Mouse (Mus musculus) kidney, postnatal 0 days (tissue): ENCODE results near the gene Gnai1. TPM values are rescaled to one million over a fixed set of nuclear protein-coding genes. Genes with fewer than 3 reads are reported as not detected.
"Not testable (repeated sequence)": the region's sequence is repeated elsewhere in the genome, so short reads cannot be mapped to it uniquely, and the experiment has no call there.

Source experiments
- ATAC-seq: fragments of 200-750 bp; cut with Nextera tagmentation; replicated peaks from 2 replicates; pipeline ENCODE4 v1.8.0; 2017; ENCODE audit warnings: low read depth, moderate number of reproducible peaks, moderate TSS enrichment, moderate library complexity; ENCODE audit not compliant: low FRiP score
- DNase-seq: peaks from one replicate; pipeline ENCODE4 v3.0.0-alpha.2; 2016; ENCODE audit warnings: low spot score
- H3K27ac ChIP-seq: fragments of 300-500 bp; sonication (generic); 2 replicates; pipeline ENCODE4 v1.5.1; 2014; ENCODE audit warnings: mild to moderate bottlenecking
- H3K27me3 ChIP-seq: fragments of 300-500 bp; sonication (generic); 2 replicates; pipeline ENCODE4 v1.6.1; 2014; ENCODE audit warnings: low read length, mixed read lengths; ENCODE audit not compliant: insufficient read depth
- H3K36me3 ChIP-seq: fragments of 300-500 bp; sonication (generic); 2 replicates; pipeline ENCODE4 v1.6.1; 2014; ENCODE audit warnings: low read length, mixed read lengths; ENCODE audit not compliant: insufficient read depth
- H3K4me1 ChIP-seq: fragments of 300-500 bp; sonication (generic); replicated peaks from 2 replicates; pipeline ENCODE4 v1.6.1; 2014; ENCODE audit warnings: antibody characterized with exemption, low read length, mixed read lengths; ENCODE audit not compliant: insufficient read depth
- H3K4me2 ChIP-seq: fragments of 300-500 bp; sonication (generic); 2 replicates; pipeline ENCODE4 v1.6.1; 2014; ENCODE audit warnings: mild to moderate bottlenecking, low read length, moderate library complexity, mixed read lengths
- H3K4me3 ChIP-seq: fragments of 300-500 bp; sonication (generic); replicated peaks from 2 replicates; pipeline ENCODE4 v1.5.1; 2014; ENCODE audit warnings: low read depth, low read length
- H3K9ac ChIP-seq: fragments of 300-500 bp; sonication (generic); 2 replicates; pipeline ENCODE4 v1.6.1; 2014; ENCODE audit warnings: low read depth, low read length
- H3K9me3 ChIP-seq: fragments of 300-500 bp; sonication (generic); replicated peaks from 2 replicates; pipeline ENCODE4 v1.6.1; 2016; ENCODE audit warnings: low read length, inconsistent platforms, mixed read lengths
- CTCF ChIP-seq: IDR thresholded peaks from 2 replicates; pipeline ENCODE4 v1.5.1; 2016; ENCODE audit warnings: antibody characterized with exemption, low read depth, mild to moderate bottlenecking, moderate library complexity
- WGBS: fragments of 180-500 bp; shearing (Covaris S2); extraction: QIAGEN DNeasy Blood & Tissue Kit; methylation state at CpG from one replicate; pipeline ENCODE4 v1.1.7; 2014; 5-methylcytosine and 5-hydroxymethylcytosine counted together
- polyA plus RNA-seq: library from polyadenylated mRNA; unstranded; fragments of >200 nt; fragmentation: Nextera tagmentation; extraction: Ambion mirVana; gene quantifications from 2 replicates; pipeline ENCODE4 v1.2.1, GENCODE M21; 2015

The Gnai1 gene
- polyA plus RNA-seq, 1 experiment from 2014 or later = 57.5 TPM

DNA sequence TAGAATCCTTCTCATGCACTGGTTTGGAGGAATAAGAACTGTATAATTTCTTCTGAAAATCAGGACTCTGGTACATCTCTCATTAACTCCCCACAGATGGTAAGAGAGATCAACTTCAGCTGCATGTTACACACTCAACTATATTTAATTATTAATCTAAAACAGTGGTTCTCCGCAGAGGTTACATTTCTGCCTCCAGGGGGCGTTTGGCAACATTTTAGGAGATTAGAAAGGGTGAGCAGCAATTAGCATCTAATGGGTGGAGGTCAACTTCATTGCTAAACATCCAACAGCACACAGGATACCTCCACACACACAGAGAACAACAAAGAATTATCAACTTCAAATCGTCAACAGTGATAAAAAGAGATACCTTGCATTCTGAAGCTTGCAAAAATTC is 2.0 kb downstream of the Gnai1 start:
- H3K4me3 ChIP-seq = peak overlapping the region; percentile 89; the same call in 1 of the 2 replicates
- no peak for ATAC-seq

DNA sequence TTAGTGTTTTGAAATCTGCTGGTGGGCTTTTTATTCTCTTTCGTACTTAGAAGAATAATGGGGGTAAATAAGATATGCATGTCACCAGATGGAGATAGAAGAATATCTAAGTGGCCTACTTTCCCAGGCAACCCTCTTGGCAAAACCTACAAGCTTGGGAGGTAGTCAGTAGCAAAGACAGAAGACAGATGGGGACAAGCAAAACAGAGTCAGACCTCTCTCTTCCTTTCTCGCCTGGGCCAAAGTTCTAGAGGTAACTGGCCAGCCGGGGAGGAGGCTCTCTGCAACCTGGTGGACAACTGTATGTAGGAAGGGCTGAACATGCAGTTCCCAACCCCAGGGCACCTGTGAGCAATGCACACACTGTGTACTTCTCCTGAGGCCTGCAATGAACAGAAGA is 12.9 kb downstream of the Gnai1 start:
- no peak for TF ChIP-seq CTCF

More for the DNA sequence above, 2.0 kb downstream of the Gnai1 start:
- TF ChIP-seq CTCF = peak; percentile 82
- Histone ChIP-seq H3K36me3 (no peaks in the 10 kb centered on the region), H3K9me3 (no peaks in the 10 kb centered on the region), H3K27ac (no peak overlapping the region), H3K4me1 (no peaks in the 10 kb centered on the region), H3K27me3 (no peaks in the 10 kb centered on the region), H3K4me2 (peak overlapping the region; percentile 99), H3K9ac (no peak overlapping the region)
- WGBS = 15% methylated on average over 3 of the region's 3 CpGs
- DNase-seq = peak; percentile 79

DNA sequence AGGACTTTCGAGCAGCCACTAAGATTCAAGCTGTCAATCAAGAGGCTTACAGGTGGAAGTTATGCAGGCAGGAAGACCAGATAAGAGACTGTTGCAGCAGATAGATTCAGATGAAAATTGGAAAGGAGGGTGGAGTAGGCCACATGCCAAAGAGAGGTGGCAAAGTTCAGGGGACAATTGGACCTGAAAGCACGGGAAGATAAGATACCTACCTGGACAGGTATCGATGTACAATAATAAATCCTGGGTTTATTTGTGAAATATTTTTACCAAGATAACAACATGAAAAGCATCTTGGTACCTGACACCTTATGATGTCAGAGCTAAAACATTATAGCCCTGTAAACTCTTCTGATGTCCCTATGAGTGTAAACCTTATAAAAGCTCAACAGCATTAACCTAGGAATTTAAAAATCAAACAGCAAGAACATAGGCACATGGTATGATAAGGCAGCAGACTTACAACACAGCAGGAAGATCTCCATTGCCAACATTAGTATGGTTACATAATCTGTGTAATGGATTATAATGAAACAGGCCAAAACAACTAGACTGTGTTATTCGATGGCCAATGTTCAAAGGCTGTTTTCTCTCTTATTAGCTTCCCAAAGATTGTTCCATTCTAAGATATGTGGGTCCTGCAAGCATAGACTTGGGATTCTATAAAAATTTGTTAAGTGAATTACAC is 16.6 kb downstream of the Gnai1 start:
- 89% methylated on average over 4 of the region's 4 CpGs for whole genome bisulfite sequencing

More for the DNA sequence above, 12.9 kb downstream of the Gnai1 start:
- H3K9ac ChIP-seq = no peak overlapping the region
- H3K27me3 ChIP-seq = no peaks in the 10 kb centered on the region
- no peak for DNase-seq
- no peaks in the 10 kb centered on the region for H3K9me3 ChIP-seq
- no peak overlapping the region for H3K4me2 ChIP-seq
- no peaks in the 10 kb centered on the region for H3K36me3 ChIP-seq
- 100% methylated on average over 3 of the region's 3 CpGs for WGBS
- no peak overlapping the region for H3K27ac ChIP-seq
- H3K4me1 ChIP-seq = no peaks in the 10 kb centered on the region
- H3K4me3 ChIP-seq = no peak overlapping the region
- ATAC-seq = no peak

DNA sequence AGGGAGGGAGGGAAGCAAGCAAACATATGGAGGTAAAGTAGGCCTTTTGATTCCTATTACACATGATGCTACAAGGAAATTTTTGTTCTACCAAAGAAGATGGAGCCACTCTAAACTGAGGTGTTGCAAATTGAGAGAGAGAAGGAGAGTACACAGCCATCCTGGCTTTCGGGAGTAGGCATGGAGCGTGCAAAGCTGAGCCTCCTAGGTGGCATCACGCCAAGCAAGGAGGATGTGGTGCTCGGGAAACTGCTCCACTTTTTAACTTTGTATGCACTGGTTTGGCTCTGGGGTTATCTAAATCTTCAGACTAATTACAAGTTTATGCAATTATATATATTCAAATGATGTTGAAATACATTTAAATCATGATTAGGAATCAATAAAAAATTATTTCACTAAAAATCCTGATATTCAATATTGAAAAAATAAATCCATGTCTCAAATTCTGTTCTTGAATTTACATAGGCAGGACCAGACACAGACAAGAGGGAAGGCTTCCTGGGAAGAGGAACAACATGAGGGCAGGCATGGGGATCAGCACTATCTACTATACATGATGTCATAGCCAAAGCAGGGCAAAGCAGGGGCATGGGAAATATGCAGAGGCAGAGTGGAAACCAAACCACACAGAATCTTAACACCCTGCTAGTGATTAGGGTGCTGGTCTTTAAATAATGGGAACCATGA is 17.2 kb downstream of the Gnai1 start:
- H3K36me3 ChIP-seq = no peaks in the 10 kb centered on the region
- TF ChIP-seq CTCF = no peak
- H3K9ac ChIP-seq = no peak overlapping the region
- no peaks in the 10 kb centered on the region for H3K27me3 ChIP-seq
- no peaks in the 10 kb centered on the region for H3K9me3 ChIP-seq
- DNase-seq (no peak), ATAC-seq (no peak)
- H3K4me3 ChIP-seq = no peak overlapping the region
- H3K4me2 ChIP-seq = no peak overlapping the region
- WGBS = 80% methylated on average over 4 of the region's 4 CpGs
- no peaks in the 10 kb centered on the region for H3K4me1 ChIP-seq
- H3K27ac ChIP-seq = no peak overlapping the region

More for the DNA sequence above, 16.6 kb downstream of the Gnai1 start:
- Histone ChIP-seq H3K27ac (no peak overlapping the region), H3K4me1 (no peaks in the 10 kb centered on the region), H3K36me3 (no peaks in the 10 kb centered on the region), H3K9me3 (no peaks in the 10 kb centered on the region), H3K4me2 (no peak overlapping the region), H3K27me3 (no peaks in the 10 kb centered on the region), H3K4me3 (no peak overlapping the region), H3K9ac (no peak overlapping the region)
- TF ChIP-seq CTCF = no peak
- ATAC-seq (no peak), DNase-seq (no peak)

DNA sequence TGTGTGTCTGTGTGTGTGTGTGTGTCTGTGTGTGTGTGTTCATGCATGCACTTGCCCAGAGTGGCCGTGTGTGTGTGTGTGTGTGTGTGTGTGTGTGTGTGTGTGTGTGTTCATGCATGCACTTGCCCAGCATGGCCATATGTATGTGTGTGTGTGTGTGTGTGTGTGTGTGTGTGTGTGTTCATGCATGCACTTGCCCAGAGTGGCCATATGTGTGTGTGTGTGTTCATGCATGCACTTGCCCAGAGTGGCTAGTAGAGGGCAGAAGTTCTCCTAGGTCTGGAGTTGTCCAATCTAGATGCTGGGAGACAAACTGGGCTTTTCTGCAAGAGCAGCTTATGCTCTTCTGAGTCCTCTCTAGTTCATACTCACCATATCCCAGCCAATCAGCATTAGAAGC is 18.3 kb downstream of the Gnai1 start:
- not testable (repeated sequence) for H3K9ac ChIP-seq, H3K27ac ChIP-seq, H3K9me3 ChIP-seq, DNase-seq, H3K4me1 ChIP-seq, H3K4me2 ChIP-seq, ATAC-seq, H3K36me3 ChIP-seq, H3K27me3 ChIP-seq, H3K4me3 ChIP-seq
- WGBS = 62% methylated on average over 1 of the region's 1 CpGs

DNA sequence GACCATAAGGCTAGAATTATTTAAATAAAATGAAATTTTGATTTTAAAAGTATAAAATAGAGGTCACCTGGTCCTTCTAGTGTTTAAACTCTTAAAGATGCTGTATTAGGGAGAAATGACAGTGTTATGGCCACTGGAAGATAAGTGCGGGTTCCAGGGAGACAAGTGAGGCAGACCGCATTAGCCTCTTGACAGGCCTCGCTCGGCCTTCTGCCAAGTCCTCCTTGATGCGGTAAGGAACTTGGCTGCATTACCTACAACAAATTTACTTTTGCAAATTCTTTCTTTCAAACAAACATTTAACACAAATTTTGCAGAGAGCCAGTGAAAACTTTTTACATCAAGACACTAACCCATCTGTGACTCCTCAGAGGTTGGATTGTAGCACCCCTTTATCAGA is 27.9 kb downstream of the Gnai1 start:
- Histone ChIP-seq H3K9ac (no peak overlapping the region), H3K36me3 (no peaks in the 10 kb centered on the region), H3K4me2 (no peak overlapping the region), H3K4me3 (no peak overlapping the region), H3K27ac (no peak overlapping the region), H3K9me3 (no peaks in the 10 kb centered on the region), H3K4me1 (no peaks in the 10 kb centered on the region), H3K27me3 (no peaks in the 10 kb centered on the region)
- no peak for ATAC-seq
- WGBS = 76% methylated on average over 5 of the region's 5 CpGs
- DNase-seq = no peak
- TF ChIP-seq CTCF = no peak
